Mouse (Mus musculus): Measurements from ENCODE around the gene Rrp9. TPM values are rescaled to one million over a fixed set of nuclear protein-coding genes. Genes with fewer than 3 reads are reported as not detected.

Rrp9 gene
- 82.1 and 89.4 TPM in 2 replicates for polyA plus RNA-seq (2011; ENCODE audit: insufficient read depth, insufficient read length, low read depth, missing spikeins)

GRCm38 (mm10) chr9:106475663-106476001 lies at the start of gene Rrp9:
TSS of gene Rrp9 (plus strand) at chr9:106475963.
- TF ChIP-seq CTCF (IDR thresholded peaks at IDR 0.05; ENCODE audit: low read depth, low read length): no peak
- TF ChIP-seq POLR2A (IDR thresholded peaks at IDR 0.05; ENCODE audit: insufficient read depth, low read length): no peak
- TF ChIP-seq EP300 (IDR thresholded peaks at IDR 0.05; ENCODE audit: insufficient read depth, low read depth, low read length): no peak
- no peaks in the 10 kb centered on the region for H3K27me3 ChIP-seq (ENCODE audit: control insufficient read depth, insufficient read depth, low read length, poor library complexity, severe bottlenecking)
- peaks cover 1% of the 10 kb centered on the region; the same call in 1 of the 2 replicates for H3K36me3 ChIP-seq (ENCODE audit: control insufficient read depth, insufficient read depth, low read length, poor library complexity, severe bottlenecking)
- peak within 1 kb of the TSS; percentile 38 for H3K4me3 ChIP-seq (ENCODE audit: low read depth, low read length)
- H3K27ac ChIP-seq (ENCODE audit: insufficient read depth, low read length): peak within 1 kb of the TSS; percentile 10; the same call in 1 of the 2 replicates
- H3K4me1 ChIP-seq (ENCODE audit: control insufficient read depth, insufficient read depth, low read length): peaks cover 2% of the 10 kb centered on the region
- peak within 1 kb of the TSS; percentile 17 for H3K9ac ChIP-seq (ENCODE audit: low read depth, poor library complexity, severe bottlenecking)
- no peaks in the 10 kb centered on the region for H3K9me3 ChIP-seq (replicated peaks; ENCODE audit: control insufficient read depth, insufficient read depth, low read length, poor library complexity, severe bottlenecking)

- Histone ChIP-seq H3K9me3 (replicated peaks; ENCODE audit: control insufficient read depth, insufficient read depth, low read length, poor library complexity, severe bottlenecking) (no peaks in the 10 kb centered on the region), H3K4me1 (ENCODE audit: control insufficient read depth, insufficient read depth, low read length) (no peaks in the 10 kb centered on the region), H3K27ac (ENCODE audit: insufficient read depth, low read length) (peak overlapping the region; percentile 87), H3K4me3 (ENCODE audit: low read depth, low read length) (peak overlapping the region; percentile 95), H3K27me3 (ENCODE audit: control insufficient read depth, insufficient read depth, low read length, poor library complexity, severe bottlenecking) (no peaks in the 10 kb centered on the region), H3K9ac (ENCODE audit: low read depth, poor library complexity, severe bottlenecking) (peak overlapping the region; percentile 81), H3K36me3 (ENCODE audit: control insufficient read depth, insufficient read depth, low read length, poor library complexity, severe bottlenecking) (peaks cover 36% of the 10 kb centered on the region)
- TF ChIP-seq POLR2A (IDR thresholded peaks at IDR 0.05; ENCODE audit: insufficient read depth, low read length) (no peak), EP300 (IDR thresholded peaks at IDR 0.05; ENCODE audit: insufficient read depth, low read depth, low read length) (no peak), CTCF (IDR thresholded peaks at IDR 0.05; ENCODE audit: low read depth, low read length) (no peak)
Measured at GRCm38 (mm10) chr9:106428719-106429220, 47.0 kb upstream of the Rrp9 start.

- no peaks in the 10 kb centered on the region for H3K4me1 ChIP-seq (ENCODE audit: control insufficient read depth, insufficient read depth, low read length)
- peaks cover 39% of the 10 kb centered on the region for H3K36me3 ChIP-seq (ENCODE audit: control insufficient read depth, insufficient read depth, low read length, poor library complexity, severe bottlenecking)
- no peaks in the 10 kb centered on the region for H3K9me3 ChIP-seq (replicated peaks; ENCODE audit: control insufficient read depth, insufficient read depth, low read length, poor library complexity, severe bottlenecking)
- peak within 1 kb of the TSS; percentile 96 for H3K9ac ChIP-seq (ENCODE audit: low read depth, poor library complexity, severe bottlenecking)
- H3K27ac ChIP-seq (ENCODE audit: insufficient read depth, low read length): peak within 1 kb of the TSS; percentile 87
- H3K4me3 ChIP-seq (ENCODE audit: low read depth, low read length): peak within 1 kb of the TSS; percentile 97
- TF ChIP-seq EP300 (IDR thresholded peaks at IDR 0.05; ENCODE audit: insufficient read depth, low read depth, low read length): no peak
- TF ChIP-seq POLR2A (IDR thresholded peaks at IDR 0.05; ENCODE audit: insufficient read depth, low read length): peak; percentile 12
- H3K27me3 ChIP-seq (ENCODE audit: control insufficient read depth, insufficient read depth, low read length, poor library complexity, severe bottlenecking): no peaks in the 10 kb centered on the region
Measured at GRCm38 (mm10) chr9:106429221-106430014, 46.3 kb upstream of the Rrp9 start, which contains the start of gene Rpl29. TSS of gene Rpl29 (plus strand) at chr9:106429454.

GRCm38 (mm10) chr9:106430015-106430264 lies 45.8 kb upstream of the Rrp9 start:
- H3K36me3 ChIP-seq (ENCODE audit: control insufficient read depth, insufficient read depth, low read length, poor library complexity, severe bottlenecking): peaks cover 39% of the 10 kb centered on the region
- H3K9me3 ChIP-seq (replicated peaks; ENCODE audit: control insufficient read depth, insufficient read depth, low read length, poor library complexity, severe bottlenecking): no peaks in the 10 kb centered on the region
- TF ChIP-seq EP300 (IDR thresholded peaks at IDR 0.05; ENCODE audit: insufficient read depth, low read depth, low read length) (no peak), POLR2A (IDR thresholded peaks at IDR 0.05; ENCODE audit: insufficient read depth, low read length) (no peak), CTCF (IDR thresholded peaks at IDR 0.05; ENCODE audit: low read depth, low read length) (no peak)
- H3K27me3 ChIP-seq (ENCODE audit: control insufficient read depth, insufficient read depth, low read length, poor library complexity, severe bottlenecking): no peaks in the 10 kb centered on the region
- peak overlapping the region; percentile 96 for H3K9ac ChIP-seq (ENCODE audit: low read depth, poor library complexity, severe bottlenecking)
- H3K4me1 ChIP-seq (ENCODE audit: control insufficient read depth, insufficient read depth, low read length): no peaks in the 10 kb centered on the region
- H3K27ac ChIP-seq (ENCODE audit: insufficient read depth, low read length): peak overlapping the region; percentile 72
- H3K4me3 ChIP-seq (ENCODE audit: low read depth, low read length): peak overlapping the region; percentile 97

- Histone ChIP-seq H3K27me3 (ENCODE audit: control insufficient read depth, insufficient read depth, low read length, poor library complexity, severe bottlenecking) (no peaks in the 10 kb centered on the region), H3K4me1 (ENCODE audit: control insufficient read depth, insufficient read depth, low read length) (no peaks in the 10 kb centered on the region), H3K9ac (ENCODE audit: low read depth, poor library complexity, severe bottlenecking) (no peak overlapping the region), H3K9me3 (replicated peaks; ENCODE audit: control insufficient read depth, insufficient read depth, low read length, poor library complexity, severe bottlenecking) (no peaks in the 10 kb centered on the region), H3K27ac (ENCODE audit: insufficient read depth, low read length) (no peak overlapping the region), H3K36me3 (ENCODE audit: control insufficient read depth, insufficient read depth, low read length, poor library complexity, severe bottlenecking) (peaks cover 39% of the 10 kb centered on the region), H3K4me3 (ENCODE audit: low read depth, low read length) (no peak overlapping the region)
- TF ChIP-seq CTCF (IDR thresholded peaks at IDR 0.05; ENCODE audit: low read depth, low read length) (no peak), POLR2A (IDR thresholded peaks at IDR 0.05; ENCODE audit: insufficient read depth, low read length) (no peak), EP300 (IDR thresholded peaks at IDR 0.05; ENCODE audit: insufficient read depth, low read depth, low read length) (no peak)
Measured at GRCm38 (mm10) chr9:106433389-106433788, 42.4 kb upstream of the Rrp9 start.

- Histone ChIP-seq H3K4me1 (ENCODE audit: control insufficient read depth, insufficient read depth, low read length) (no peaks in the 10 kb centered on the region), H3K27ac (ENCODE audit: insufficient read depth, low read length) (no peak overlapping the region), H3K9ac (ENCODE audit: low read depth, poor library complexity, severe bottlenecking) (no peak overlapping the region), H3K27me3 (ENCODE audit: control insufficient read depth, insufficient read depth, low read length, poor library complexity, severe bottlenecking) (no peaks in the 10 kb centered on the region), H3K9me3 (replicated peaks; ENCODE audit: control insufficient read depth, insufficient read depth, low read length, poor library complexity, severe bottlenecking) (no peaks in the 10 kb centered on the region), H3K36me3 (ENCODE audit: control insufficient read depth, insufficient read depth, low read length, poor library complexity, severe bottlenecking) (peaks cover 25% of the 10 kb centered on the region), H3K4me3 (ENCODE audit: low read depth, low read length) (no peak overlapping the region)
- TF ChIP-seq CTCF (IDR thresholded peaks at IDR 0.05; ENCODE audit: low read depth, low read length) (no peak), EP300 (IDR thresholded peaks at IDR 0.05; ENCODE audit: insufficient read depth, low read depth, low read length) (no peak), POLR2A (IDR thresholded peaks at IDR 0.05; ENCODE audit: insufficient read depth, low read length) (no peak)
Measured at GRCm38 (mm10) chr9:106436566-106436965, 39.2 kb upstream of the Rrp9 start.
